Mouse (Mus musculus) ZHBTc4 (cell line): ENCODE data around the gene Acan.

Experiments
- DNase-seq: peaks from one replicate; pipeline ENCODE4 v3.0.0-alpha.2; 2011; ENCODE audit warnings: low read depth, low spot score

Gene Acan

GRCm38 (mm10) chr7:79053383-79053889, at the start of gene Acan:
Gene Acan (plus strand): TSS chr7:79053483.
- peak; percentile 35 for DNase-seq

DNA sequence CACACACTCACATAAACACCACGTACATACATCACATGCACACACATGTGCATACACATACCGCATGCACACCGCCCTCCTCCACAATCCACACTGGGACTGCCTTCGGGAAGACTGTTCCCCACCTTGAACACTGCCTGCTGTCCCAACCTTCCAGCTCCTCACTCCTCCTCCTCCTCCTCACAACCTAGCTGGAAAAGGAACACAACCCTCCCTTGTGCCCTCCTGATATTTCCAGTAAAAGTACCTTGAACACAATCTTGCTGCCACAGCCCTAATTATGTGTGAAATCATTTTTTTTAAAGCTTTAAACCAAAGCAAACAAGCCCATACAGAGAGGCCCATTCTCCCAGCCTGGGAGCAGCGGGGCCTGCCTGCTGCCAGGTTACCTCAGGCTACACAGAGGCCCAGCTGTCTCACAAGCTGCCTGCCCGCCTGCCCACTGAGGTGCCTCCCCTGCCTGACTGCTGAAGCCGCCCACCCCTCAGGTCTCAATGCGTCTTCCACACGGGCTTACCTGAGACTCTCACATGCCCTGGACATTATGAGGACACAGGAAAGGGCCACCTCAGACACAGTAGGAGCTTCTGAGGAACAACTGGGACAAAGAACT, 31.9 kb upstream of the Acan start:
- no peak for DNase-seq

- no peak for DNase-seq
Observed at GRCm38 (mm10) chr7:79029138-79029537, 24.1 kb upstream of the Acan start.

DNA sequence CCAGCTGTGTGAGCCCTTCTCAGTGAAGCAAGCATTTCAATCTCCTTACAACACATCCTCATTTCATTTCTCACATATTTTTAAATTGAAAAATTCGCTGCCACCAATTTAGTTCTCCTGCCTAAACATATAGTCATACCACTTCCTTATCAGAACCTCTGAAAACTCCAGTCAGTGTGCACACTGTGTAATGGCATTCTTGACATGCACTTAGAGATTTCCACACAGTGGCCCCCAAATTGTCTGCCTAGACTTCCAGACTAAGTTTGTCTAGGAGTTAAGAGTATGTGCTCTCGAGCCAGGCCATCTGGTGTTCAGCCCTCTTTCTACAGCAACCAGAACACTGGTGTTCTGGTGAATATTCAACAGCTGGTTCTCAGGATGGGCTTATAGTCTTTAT, 19.5 kb upstream of the Acan start:
- DNase-seq, result no peak

DNA sequence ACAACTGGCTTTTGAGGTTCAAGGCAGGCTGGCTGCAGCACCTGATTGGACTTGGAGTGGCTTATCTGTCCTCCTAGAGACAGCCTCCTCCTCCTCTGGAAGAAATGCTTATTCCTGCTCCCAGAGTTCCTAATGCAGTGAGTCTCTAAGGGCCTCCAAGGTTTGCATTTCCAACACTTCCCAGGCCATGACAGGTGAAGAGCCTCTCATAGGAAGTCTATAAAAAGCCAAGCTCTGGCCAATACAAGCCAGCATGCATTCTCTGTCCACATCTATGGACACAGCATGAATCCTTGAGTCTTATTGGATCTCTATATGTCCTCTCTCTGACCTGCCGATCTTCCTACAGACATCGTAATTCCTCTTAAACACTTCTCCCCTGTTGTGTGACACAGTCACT, 18.8 kb upstream of the Acan start:
- DNase-seq, result no peak

GRCm38 (mm10) chr7:79052081-79052480, 1.2 kb upstream of the Acan start:
- no peak for DNase-seq

- DNase-seq, result peak; percentile 63
Observed at GRCm38 (mm10) chr7:79052521-79053382, 531 bp upstream of the Acan start.

- no peak for DNase-seq
Observed at GRCm38 (mm10) chr7:79054111-79054510, 828 bp downstream of the Acan start.

GRCm38 (mm10) chr7:79058546-79058945, 5.3 kb downstream of the Acan start:
- DNase-seq, result peak; percentile 32

- no peak for DNase-seq
Observed at GRCm38 (mm10) chr7:79067466-79067865, 14.2 kb downstream of the Acan start.

GRCm38 (mm10) chr7:79068231-79068630, 14.9 kb downstream of the Acan start:
- DNase-seq, result peak; percentile 29

- DNase-seq, result no peak
Observed at GRCm38 (mm10) chr7:79079212-79079611, 25.9 kb downstream of the Acan start.

DNA sequence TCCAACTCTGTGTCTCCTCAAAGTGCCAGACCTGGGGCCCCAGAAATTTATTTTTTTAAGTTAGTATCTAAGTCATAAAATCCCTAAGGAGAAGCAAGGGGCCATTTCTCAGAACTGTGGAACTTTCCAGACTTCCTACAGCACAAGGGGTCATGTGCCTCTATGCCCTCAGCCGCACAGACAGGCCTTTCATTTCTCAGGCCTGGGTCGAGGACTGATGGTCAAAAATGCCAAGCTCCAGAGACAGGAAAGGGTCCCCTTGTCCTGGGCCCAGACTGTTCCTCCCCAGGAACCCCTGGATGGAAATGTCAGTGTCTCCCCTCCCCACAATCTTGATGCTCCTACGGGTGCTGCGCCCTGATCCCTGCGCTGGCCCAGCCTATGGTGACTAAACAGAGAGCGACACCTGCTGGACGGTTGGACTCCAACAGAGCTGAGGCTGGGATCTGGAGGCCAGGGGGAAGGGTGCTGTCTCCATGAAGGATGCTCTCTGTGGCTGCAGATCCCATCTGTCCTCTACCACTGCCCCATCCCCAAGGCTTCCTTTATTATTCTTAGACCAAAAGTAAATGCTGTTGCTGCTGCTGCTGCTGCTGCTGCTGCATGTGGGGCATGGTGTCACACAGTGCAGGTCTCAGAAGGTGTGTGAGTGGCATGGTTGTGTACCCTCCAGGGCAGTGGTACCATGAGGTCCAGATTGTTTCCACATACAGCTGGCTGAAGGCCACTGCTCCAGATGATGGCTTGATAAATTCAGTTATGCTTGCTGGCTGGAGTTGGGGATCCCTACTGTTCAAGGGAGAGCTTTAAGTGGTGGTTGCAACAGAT, 27.5 kb downstream of the Acan start:
- DNase-seq, result peak; percentile 74

DNA sequence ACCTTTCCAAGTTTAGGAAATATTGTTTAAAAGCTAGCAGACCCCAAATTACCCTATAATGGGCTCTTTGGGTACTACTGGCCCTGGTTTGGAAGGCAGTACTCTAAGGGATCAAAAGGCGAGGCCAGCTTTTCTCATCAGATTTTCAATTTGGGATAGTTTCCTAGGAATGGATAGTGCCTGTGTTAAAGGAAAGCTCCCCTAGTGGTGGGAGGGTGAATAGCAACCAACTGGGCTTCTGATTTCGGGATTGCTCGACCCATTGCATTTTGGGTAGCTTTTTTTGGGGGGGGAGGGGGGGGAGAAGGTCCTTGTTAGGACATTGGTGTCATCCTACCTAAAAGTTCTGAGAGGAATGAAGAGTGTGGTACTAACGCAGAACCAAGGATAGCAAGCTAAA, 35.8 kb downstream of the Acan start:
- peak; percentile 56 for DNase-seq

- peak; percentile 35 for DNase-seq
Observed at GRCm38 (mm10) chr7:79096492-79096891, 43.2 kb downstream of the Acan start.

DNA sequence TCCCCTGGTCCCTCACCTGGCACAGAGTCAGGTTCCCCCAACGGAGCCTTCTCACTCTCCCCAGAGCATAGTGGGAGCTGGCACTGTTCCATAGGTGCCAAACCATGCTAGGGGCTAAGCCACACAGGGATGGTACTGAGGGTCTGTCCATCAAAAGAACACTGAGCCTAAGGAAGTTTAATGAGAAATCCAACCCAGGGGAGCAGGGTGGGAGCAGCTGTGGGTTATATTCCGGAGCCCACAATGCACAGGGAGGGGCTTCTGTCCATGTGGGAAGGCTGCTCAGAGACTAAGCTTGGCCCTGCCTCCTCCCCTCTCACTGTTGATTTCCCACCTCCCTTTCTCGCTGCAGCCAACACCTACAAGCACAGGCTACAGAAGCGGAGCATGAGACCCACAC, 60.6 kb downstream of the Acan start:
- DNase-seq, result no peak

GRCm38 (mm10) chr7:79123465-79123864, 70.2 kb downstream of the Acan start:
- no peak for DNase-seq

GRCm38 (mm10) chr7:79129883-79130282, 76.6 kb downstream of the Acan start:
- DNase-seq, result peak; percentile 58

- DNase-seq, result no peak
Observed at GRCm38 (mm10) chr7:79130385-79130784, 77.1 kb downstream of the Acan start.

DNA sequence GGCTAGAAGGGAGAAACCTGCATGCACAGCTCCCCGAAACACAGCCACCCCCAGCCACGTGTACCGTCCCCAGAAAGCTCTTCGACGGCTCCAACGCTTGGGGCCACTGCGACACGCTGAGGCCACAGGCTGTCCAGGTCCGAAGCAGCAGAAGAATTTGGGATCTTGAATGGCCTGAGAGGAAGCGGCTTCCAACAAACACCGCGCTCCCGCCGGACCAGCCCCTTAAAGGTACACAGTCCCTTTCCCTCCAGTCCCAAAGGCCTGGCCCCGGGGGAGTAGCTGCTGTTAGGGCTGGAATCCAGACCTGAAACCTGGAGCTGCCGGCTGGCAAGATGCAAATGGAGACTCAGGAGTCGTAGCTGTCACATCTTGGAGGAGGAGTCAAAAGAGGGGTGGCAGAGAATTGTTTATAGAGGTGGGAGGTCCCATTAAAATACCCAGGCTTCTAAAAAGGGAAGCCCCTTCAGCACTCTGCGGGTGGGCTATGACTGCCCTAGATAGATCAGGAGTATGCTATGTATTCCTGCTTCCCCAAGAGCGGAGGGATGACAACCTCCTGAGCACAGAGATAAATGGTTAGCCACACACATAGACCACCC, 77.7 kb downstream of the Acan start, which contains the start of gene Hapln3:
TSS of gene Hapln3 (minus strand) at position 176 of the 602 bp plus-strand sequence.
- peak; percentile 46 for DNase-seq

DNA sequence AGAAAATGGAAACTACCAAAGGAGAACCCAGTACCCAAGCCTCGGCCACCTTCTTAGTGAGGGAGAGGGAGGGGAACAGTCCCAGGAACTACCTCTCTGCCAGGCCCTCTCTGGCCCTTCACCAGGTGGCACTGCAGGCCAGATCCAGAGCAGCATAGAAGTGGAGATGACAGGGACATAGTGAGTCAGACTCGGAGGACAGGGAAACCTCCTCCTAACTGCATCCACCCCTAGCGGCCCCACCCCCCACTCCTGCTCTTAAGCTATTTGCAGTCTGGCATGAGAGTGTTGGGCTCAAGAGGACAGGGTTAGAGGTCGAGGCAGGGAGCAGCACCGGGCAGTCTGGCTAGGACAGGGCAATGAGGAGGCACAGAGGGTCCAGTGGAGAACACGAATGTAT, 80.1 kb downstream of the Acan start:
- DNase-seq, result peak; percentile 60
